Mouse (Mus musculus) CH12.LX (cell line): ENCODE results near the gene Cnnm3.

Experiments
- CHD2 ChIP-seq: IDR thresholded peaks from 2 replicates; pipeline ENCODE4 v1.6.1; 2011; ENCODE audit warnings: low read length, improper control_type of control experiment
- CTCF ChIP-seq, 2 experiments: IDR thresholded peaks in 1 of 2; conservative IDR thresholded peaks in 1 of 2; 2 replicates each; pipeline ENCODE4 v1.5.1; 2011 to 2012; ENCODE audit warnings: low read depth in 2 of 2, low read length in 2 of 2, improper control_type of control experiment in 1 of 2, inconsistent platforms in 1 of 2, mild to moderate bottlenecking in 1 of 2, moderate library complexity in 1 of 2
- E2F4 ChIP-seq: IDR thresholded peaks from 2 replicates; pipeline ENCODE4 v1.6.1; 2011; ENCODE audit warnings: low read depth, low read length, improper control_type of control experiment; ENCODE audit not compliant: insufficient replicate concordance
- ELF1 ChIP-seq: IDR thresholded peaks from 2 replicates; pipeline ENCODE4 v1.6.1; 2014; ENCODE audit warnings: low read depth, mild to moderate bottlenecking, inconsistent platforms, low read length, improper control_type of control experiment
- EP300 ChIP-seq: IDR thresholded peaks from 2 replicates; pipeline ENCODE4 v1.6.1; 2011; ENCODE audit warnings: low read length, improper control_type of control experiment
- POLR2A ChIP-seq: IDR thresholded peaks from 2 replicates; pipeline ENCODE4 v1.6.1; 2011; ENCODE audit warnings: low read depth, mild to moderate bottlenecking, improper control_type of control experiment, low read length
- USF1 ChIP-seq: IDR thresholded peaks from 2 replicates; pipeline ENCODE4 v1.6.1; 2014; ENCODE audit warnings: low read depth, mild to moderate bottlenecking, inconsistent platforms, low read length, improper control_type of control experiment
- USF2 ChIP-seq: conservative IDR thresholded peaks from 2 replicates; pipeline ENCODE4 v1.6.1; 2011; ENCODE audit warnings: low read depth, low read length, improper control_type of control experiment

DNA sequence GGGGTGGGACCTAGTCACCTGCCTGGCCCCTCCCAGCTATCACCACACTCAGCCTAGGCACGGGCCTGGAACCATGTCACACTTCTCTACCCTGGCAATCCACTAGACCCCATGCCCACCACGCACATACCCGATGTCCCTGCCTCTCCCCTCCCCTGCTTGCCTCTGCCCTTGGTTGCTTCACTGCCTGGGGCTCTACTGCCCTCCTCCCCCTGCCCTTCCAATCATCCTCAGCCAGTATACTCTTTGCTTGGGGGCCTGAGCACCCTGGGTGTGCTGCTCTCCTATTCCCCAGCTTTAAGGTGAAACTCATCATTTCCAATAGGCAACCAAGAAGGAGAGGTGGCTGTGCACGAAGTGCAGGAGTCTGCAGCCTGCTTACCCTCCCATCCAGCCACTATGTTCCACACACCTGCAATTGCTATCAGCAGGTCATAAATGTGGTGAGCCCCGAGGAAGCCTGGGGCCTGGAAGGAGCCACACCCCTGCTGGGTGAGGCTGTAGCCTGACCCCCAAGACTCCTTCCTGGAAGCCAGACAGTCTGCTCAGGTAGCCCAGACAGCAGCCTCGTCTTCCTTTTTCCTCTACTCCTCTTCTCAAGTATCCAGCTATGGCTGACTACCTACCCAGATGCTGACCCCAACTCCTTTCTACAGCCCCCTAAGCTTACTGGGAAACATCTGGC, 65.5 kb downstream of the Cnnm3 start:
- TF ChIP-seq CTCF (conservative IDR thresholded peaks at IDR 0.05 in 1 of 2, IDR thresholded peaks at IDR 0.05 in 1 of 2; ENCODE audit: low read depth in 2 of 2, low read length in 2 of 2) (no peak), EP300 (no peak), USF1 (no peak), POLR2A (no peak), CHD2 (no peak), USF2 (no peak), ELF1 (no peak), E2F4 (no peak)
